Mouse (Mus musculus): ENCODE results near the gene Gng12. TPM values are rescaled to one million over a fixed set of nuclear protein-coding genes. Genes with fewer than 3 reads are reported as not detected.

The Gng12 gene
- polyA plus RNA-seq, 2 experiments = 11.6 to 32.5 TPM

DNA sequence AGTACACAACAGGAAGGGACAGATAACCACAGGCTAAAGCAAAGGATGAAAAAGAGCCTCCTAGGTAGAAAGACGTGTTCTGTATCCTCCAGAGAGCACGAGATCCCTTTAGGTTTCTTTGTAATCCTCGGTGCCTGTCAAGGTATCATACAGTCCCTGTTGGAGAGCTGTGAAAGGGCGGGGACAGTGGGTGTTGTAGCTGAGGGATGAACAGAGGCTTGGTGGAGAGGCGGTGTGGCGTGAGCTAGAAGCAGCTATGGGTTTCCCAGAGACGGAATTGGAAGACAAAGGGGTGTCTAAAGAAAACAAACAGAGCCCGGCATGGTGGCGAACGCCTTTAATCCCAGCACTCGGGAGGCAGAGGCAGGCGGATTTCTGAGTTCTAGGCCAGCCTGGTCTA, 89.9 kb downstream of the Gng12 start:
- no peak overlapping the region; the same call in 1 of the 2 replicates for H3K9ac ChIP-seq (replicated peaks)
- no peak overlapping the region for H3K4me2 ChIP-seq (ENCODE audit: low read depth)
- ATAC-seq (ENCODE audit: insufficient read depth) = no peak; the same call in 1 of the 2 replicates
- no peaks in the 10 kb centered on the region for H3K27me3 ChIP-seq (ENCODE audit: control insufficient read depth, insufficient read depth, low read length)
- no peak for DNase-seq (ENCODE audit: low read depth in 3 of 3, low spot score in 3 of 3)
- no peak overlapping the region for H3K4me3 ChIP-seq (ENCODE audit: insufficient read depth in 1 of 2, low read depth in 2 of 2, low read length in 2 of 2)
- no peaks in the 10 kb centered on the region for H3K36me3 ChIP-seq (replicated peaks; ENCODE audit: control insufficient read depth, insufficient read depth, low read depth)
- H3K4me1 ChIP-seq (replicated peaks; ENCODE audit: control insufficient read depth in 2 of 2, insufficient read depth in 2 of 2, low read length in 1 of 2) = peaks cover 23 to 40% of the 10 kb centered on the region in 2 experiments
- no peaks in the 10 kb centered on the region for H3K9me3 ChIP-seq (ENCODE audit: control insufficient read depth, low read length)
- TF ChIP-seq EP300 (IDR thresholded peaks at IDR 0.05; ENCODE audit: low read depth) = no peak
- no peak for TF ChIP-seq CTCF (IDR thresholded peaks at IDR 0.05; ENCODE audit: low read depth)
- no peak overlapping the region for H3K27ac ChIP-seq
- 73% methylated on average over 12 of the region's 12 CpGs for WGBS (ENCODE audit: insufficient replicate concordance)

DNA sequence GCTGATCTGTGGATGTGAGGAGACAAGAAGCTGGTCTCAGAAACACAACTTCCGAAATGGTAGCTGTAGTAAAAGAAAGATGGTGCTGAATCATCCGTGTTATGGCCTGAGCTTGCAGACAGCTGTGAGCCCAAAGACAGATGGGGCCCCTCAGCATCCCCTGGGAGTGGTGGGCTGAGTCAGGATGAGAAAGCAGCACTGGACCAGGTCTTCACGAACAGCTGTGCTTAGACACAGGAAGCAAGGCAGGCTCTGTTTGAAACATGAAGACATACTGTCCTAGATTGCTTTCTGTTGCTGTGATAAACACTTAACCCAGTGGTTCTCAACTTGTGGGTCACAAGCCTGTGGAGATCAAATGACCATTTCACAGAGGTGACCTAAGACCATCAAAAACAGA, 91.4 kb downstream of the Gng12 start:
- Histone ChIP-seq H3K4me2 (ENCODE audit: low read depth) (peak overlapping the region; percentile 46), H3K9ac (replicated peaks) (peak overlapping the region; percentile 45; the same call in 1 of the 2 replicates)

GRCm38 (mm10) chr6:66988363-66988762, 92.2 kb downstream of the Gng12 start:
- no peak for DNase-seq (ENCODE audit: low read depth in 3 of 3, low spot score in 3 of 3)
- Histone ChIP-seq H3K9me3 (ENCODE audit: control insufficient read depth, low read length) (no peaks in the 10 kb centered on the region), H3K27me3 (ENCODE audit: control insufficient read depth, insufficient read depth, low read length) (no peaks in the 10 kb centered on the region), H3K4me2 (ENCODE audit: low read depth) (no peak overlapping the region), H3K36me3 (replicated peaks; ENCODE audit: control insufficient read depth, insufficient read depth, low read depth) (no peaks in the 10 kb centered on the region), H3K9ac (replicated peaks) (no peak overlapping the region), H3K4me1 (replicated peaks; ENCODE audit: control insufficient read depth in 2 of 2, insufficient read depth in 2 of 2, low read length in 1 of 2) (peaks cover 23 to 40% of the 10 kb centered on the region in 2 experiments), H3K4me3 (ENCODE audit: insufficient read depth in 1 of 2, low read depth in 2 of 2, low read length in 2 of 2) (no peak overlapping the region), H3K27ac (peak overlapping the region; percentile 77)
- 85% methylated on average over 9 of the region's 9 CpGs for WGBS (ENCODE audit: insufficient replicate concordance)
- TF ChIP-seq CTCF (IDR thresholded peaks at IDR 0.05; ENCODE audit: low read depth) (no peak), EP300 (IDR thresholded peaks at IDR 0.05; ENCODE audit: low read depth) (no peak)
- no peak for ATAC-seq (ENCODE audit: insufficient read depth)

More for the DNA sequence above, 91.4 kb downstream of the Gng12 start:
- Histone ChIP-seq H3K4me1 (replicated peaks; ENCODE audit: control insufficient read depth in 2 of 2, insufficient read depth in 2 of 2, low read length in 1 of 2) (peaks cover 23 to 40% of the 10 kb centered on the region in 2 experiments), H3K27ac (peak overlapping the region; percentile 77), H3K4me3 (ENCODE audit: insufficient read depth in 1 of 2, low read depth in 2 of 2, low read length in 2 of 2) (no peak overlapping the region), H3K36me3 (replicated peaks; ENCODE audit: control insufficient read depth, insufficient read depth, low read depth) (no peaks in the 10 kb centered on the region), H3K9me3 (ENCODE audit: control insufficient read depth, low read length) (no peaks in the 10 kb centered on the region), H3K27me3 (ENCODE audit: control insufficient read depth, insufficient read depth, low read length) (no peaks in the 10 kb centered on the region)
- TF ChIP-seq CTCF (IDR thresholded peaks at IDR 0.05; ENCODE audit: low read depth) (no peak), EP300 (IDR thresholded peaks at IDR 0.05; ENCODE audit: low read depth) (0 out of 2 replicates have a peak, but pooled peaks have one; percentile 19)
- WGBS (ENCODE audit: insufficient replicate concordance) = 50% methylated on average over 3 of the region's 3 CpGs
- ATAC-seq (ENCODE audit: insufficient read depth) (peak; percentile 90), DNase-seq (ENCODE audit: low read depth in 3 of 3, low spot score in 3 of 3) (peak; percentile 30 to 45 (median 35))

DNA sequence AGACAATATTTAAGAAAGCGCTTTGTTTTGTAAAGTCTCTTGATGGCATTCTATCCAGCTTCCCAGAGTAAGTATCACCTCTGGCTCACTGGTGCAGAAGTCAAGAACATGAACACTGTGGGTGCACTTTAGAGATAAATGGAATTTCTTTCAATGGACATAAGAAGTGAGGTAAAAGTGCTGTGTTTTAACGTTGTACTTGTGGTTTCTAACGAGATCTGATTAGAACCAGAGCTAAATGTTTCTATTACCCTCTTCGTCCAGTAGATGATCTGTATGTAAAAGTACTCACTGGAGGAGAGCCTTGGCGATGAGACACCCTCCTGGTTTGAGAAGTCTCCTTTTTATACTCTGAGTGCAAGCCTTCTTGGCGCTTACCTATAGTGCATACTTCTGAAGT, 92.8 kb downstream of the Gng12 start:
- no peak overlapping the region for H3K4me3 ChIP-seq (ENCODE audit: insufficient read depth in 1 of 2, low read depth in 2 of 2, low read length in 2 of 2)
- ATAC-seq (ENCODE audit: insufficient read depth) = no peak
- H3K4me2 ChIP-seq (ENCODE audit: low read depth) = no peak overlapping the region
- no peak overlapping the region; the same call in 1 of the 2 replicates for H3K27ac ChIP-seq
- TF ChIP-seq CTCF (IDR thresholded peaks at IDR 0.05; ENCODE audit: low read depth) (no peak), EP300 (IDR thresholded peaks at IDR 0.05; ENCODE audit: low read depth) (no peak; the same call in 1 of the 2 replicates)
- no peaks in the 10 kb centered on the region for H3K27me3 ChIP-seq (ENCODE audit: control insufficient read depth, insufficient read depth, low read length)
- no peak for DNase-seq (ENCODE audit: low read depth in 3 of 3, low spot score in 3 of 3)
- peaks cover 23 to 40% of the 10 kb centered on the region in 2 experiments for H3K4me1 ChIP-seq (replicated peaks; ENCODE audit: control insufficient read depth in 2 of 2, insufficient read depth in 2 of 2, low read length in 1 of 2)
- no peaks in the 10 kb centered on the region for H3K36me3 ChIP-seq (replicated peaks; ENCODE audit: control insufficient read depth, insufficient read depth, low read depth)
- H3K9me3 ChIP-seq (ENCODE audit: control insufficient read depth, low read length) = no peaks in the 10 kb centered on the region
- no peak overlapping the region for H3K9ac ChIP-seq (replicated peaks)
- WGBS (ENCODE audit: insufficient replicate concordance) = 29% methylated on average over 6 of the region's 6 CpGs

- no peak overlapping the region for H3K9ac ChIP-seq (replicated peaks)
- H3K4me1 ChIP-seq (replicated peaks; ENCODE audit: control insufficient read depth in 2 of 2, insufficient read depth in 2 of 2, low read length in 1 of 2) = peaks cover 23 to 40% of the 10 kb centered on the region in 2 experiments
- no peaks in the 10 kb centered on the region for H3K36me3 ChIP-seq (replicated peaks; ENCODE audit: control insufficient read depth, insufficient read depth, low read depth)
- TF ChIP-seq EP300 (IDR thresholded peaks at IDR 0.05; ENCODE audit: low read depth) (no peak), CTCF (IDR thresholded peaks at IDR 0.05; ENCODE audit: low read depth) (no peak)
- H3K4me3 ChIP-seq (ENCODE audit: insufficient read depth in 1 of 2, low read depth in 2 of 2, low read length in 2 of 2) = no peak overlapping the region
- 33% methylated on average over 3 of the region's 3 CpGs for WGBS (ENCODE audit: insufficient replicate concordance)
- no peaks in the 10 kb centered on the region for H3K27me3 ChIP-seq (ENCODE audit: control insufficient read depth, insufficient read depth, low read length)
- no peak for DNase-seq (ENCODE audit: low read depth in 3 of 3, low spot score in 3 of 3)
- no peaks in the 10 kb centered on the region for H3K9me3 ChIP-seq (ENCODE audit: control insufficient read depth, low read length)
- H3K27ac ChIP-seq = no peak overlapping the region
- H3K4me2 ChIP-seq (ENCODE audit: low read depth) = no peak overlapping the region
- ATAC-seq (ENCODE audit: insufficient read depth) = no peak
These were observed 93.3 kb downstream of the Gng12 start for GRCm38 (mm10) chr6:66989518-66989917.

Measured in liver, embryonic 14.5 days (tissue).